Mouse (Mus musculus) MEL (cell line): ENCODE measurements around the gene Fam151a. TPM values are rescaled to one million over a fixed set of nuclear protein-coding genes. Genes with fewer than 3 reads are reported as not detected.

Experiments used
- DNase-seq: peaks from one replicate; pipeline ENCODE4 v3.0.0; 2011; ENCODE audit warnings: low read depth, low spot score
- H3K27ac ChIP-seq: 2 replicates; pipeline ENCODE4 v1.5.1; 2012; ENCODE audit warnings: low read depth, mild to moderate bottlenecking, control low read depth, low read length, moderate library complexity; ENCODE audit not compliant: control insufficient read depth
- H3K27me3 ChIP-seq, 2 experiments: fragments of 150-350 bp in 1 of 2; sonication (generic) in 1 of 2; 2 replicates each; pipeline ENCODE4 v1.6.1; 2012; ENCODE audit warnings: low read length in 2 of 2, mild to moderate bottlenecking in 2 of 2, improper control_type of control experiment in 1 of 2, moderate library complexity in 1 of 2; ENCODE audit not compliant: insufficient read depth in 2 of 2, control insufficient read depth in 1 of 2
- H3K36me3 ChIP-seq, 2 experiments: 2 replicates each; pipeline ENCODE4 v1.6.1; 2012 to 2014; ENCODE audit warnings: low read length in 2 of 2, improper control_type of control experiment in 1 of 2, inconsistent platforms in 1 of 2, mild to moderate bottlenecking in 1 of 2; ENCODE audit not compliant: insufficient read depth in 2 of 2, control insufficient read depth in 1 of 2
- H3K4me1 ChIP-seq, 2 experiments: fragments of 150-350 bp in 1 of 2; sonication (generic) in 1 of 2; 2 replicates each; pipeline ENCODE4 v1.6.1; 2012; ENCODE audit warnings: low read length in 2 of 2, improper control_type of control experiment in 1 of 2, mild to moderate bottlenecking in 1 of 2; ENCODE audit not compliant: insufficient read depth in 2 of 2, control insufficient read depth in 1 of 2
- H3K4me3 ChIP-seq, 2 experiments: fragments of 150-350 bp in 1 of 2; sonication (generic) in 1 of 2; 2 replicates each; pipeline ENCODE4 v1.5.1; 2012; ENCODE audit warnings: low read depth in 2 of 2, low read length in 2 of 2, mild to moderate bottlenecking in 2 of 2, moderate library complexity in 2 of 2, control low read depth in 1 of 2, improper control_type of control experiment in 1 of 2; ENCODE audit not compliant: control insufficient read depth in 1 of 2, insufficient read depth in 1 of 2
- H3K79me2 ChIP-seq: 2 replicates; pipeline ENCODE4 v1.6.1; 2012; ENCODE audit warnings: mild to moderate bottlenecking, low read length, moderate library complexity; ENCODE audit not compliant: control insufficient read depth, poor library complexity, insufficient read depth
- H3K9ac ChIP-seq: 2 replicates; pipeline ENCODE4 v1.6.1; 2012; ENCODE audit warnings: low read depth, mild to moderate bottlenecking, control low read depth, low read length, moderate library complexity; ENCODE audit not compliant: control insufficient read depth, poor library complexity, severe bottlenecking
- H3K9me3 ChIP-seq: fragments of 150-350 bp; sonication (generic); replicated peaks from 2 replicates; pipeline ENCODE4 v1.6.1; 2012; ENCODE audit warnings: mild to moderate bottlenecking, low read length, improper control_type of control experiment, moderate library complexity; ENCODE audit not compliant: insufficient read depth
- BHLHE40 ChIP-seq: IDR thresholded peaks from 2 replicates; pipeline ENCODE4 v1.6.1; 2012; ENCODE audit warnings: low read depth, mild to moderate bottlenecking, inconsistent platforms, low read length, improper control_type of control experiment, borderline replicate concordance
- CHD2 ChIP-seq: IDR thresholded peaks from 2 replicates; pipeline ENCODE4 v1.6.1; 2011; ENCODE audit warnings: low read length, improper control_type of control experiment
- CTCF ChIP-seq, 3 experiments: IDR thresholded peaks in 2 of 3; conservative IDR thresholded peaks in 1 of 3; 2 replicates each; pipeline ENCODE4 v1.5.1; 2011 to 2012; ENCODE audit warnings: low read length in 3 of 3, low read depth in 2 of 3, mild to moderate bottlenecking in 2 of 3, improper control_type of control experiment in 1 of 3, inconsistent platforms in 1 of 3, mixed read lengths in 1 of 3, moderate library complexity in 1 of 3; ENCODE audit not compliant: control insufficient read depth in 1 of 3, insufficient read depth in 1 of 3, poor library complexity in 1 of 3, severe bottlenecking in 1 of 3
- E2F4 ChIP-seq: IDR thresholded peaks from 2 replicates; pipeline ENCODE4 v1.6.1; 2011; ENCODE audit warnings: low read depth, low read length, improper control_type of control experiment, borderline replicate concordance
- GATA1 ChIP-seq: IDR thresholded peaks from 2 replicates; pipeline ENCODE4 v1.6.1; 2011; ENCODE audit warnings: low read depth, low read length, improper control_type of control experiment
- HCFC1 ChIP-seq: IDR thresholded peaks from 2 replicates; pipeline ENCODE4 v1.6.1; 2012; ENCODE audit warnings: low read depth, mild to moderate bottlenecking, inconsistent platforms, low read length, improper control_type of control experiment, moderate library complexity
- JUND ChIP-seq: IDR thresholded peaks from 2 replicates; pipeline ENCODE4 v1.6.1; 2011; ENCODE audit warnings: low read depth, mild to moderate bottlenecking, improper control_type of control experiment, low read length
- KAT2A ChIP-seq: conservative IDR thresholded peaks from 2 replicates; pipeline ENCODE4 v1.6.1; 2012; ENCODE audit warnings: low read depth, low read length, improper control_type of control experiment, inconsistent platforms
- MAFK ChIP-seq: IDR thresholded peaks from 2 replicates; pipeline ENCODE4 v1.6.1; 2011; ENCODE audit warnings: low read depth, mild to moderate bottlenecking, low read length, improper control_type of control experiment, borderline replicate concordance
- MXI1 ChIP-seq: IDR thresholded peaks from 2 replicates; pipeline ENCODE4 v1.6.1; 2011; ENCODE audit warnings: mild to moderate bottlenecking, low read depth, low read length, improper control_type of control experiment
- NRF1 ChIP-seq: IDR thresholded peaks from 2 replicates; pipeline ENCODE4 v1.6.1; 2014; ENCODE audit warnings: low read depth, mild to moderate bottlenecking, inconsistent platforms, low read length, improper control_type of control experiment, moderate library complexity; ENCODE audit not compliant: poor library complexity, insufficient read depth, severe bottlenecking
- POLR2A ChIP-seq, 2 experiments: IDR thresholded peaks; 2 replicates each; pipeline ENCODE4 v1.6.1; 2011 to 2012; ENCODE audit warnings: low read length in 2 of 2, mild to moderate bottlenecking in 2 of 2, control low read depth in 1 of 2, improper control_type of control experiment in 1 of 2, low read depth in 1 of 2, moderate library complexity in 1 of 2; ENCODE audit not compliant: control insufficient read depth in 1 of 2, insufficient read depth in 1 of 2, poor library complexity in 1 of 2
- POLR2AphosphoS2 ChIP-seq: IDR thresholded peaks from 2 replicates; pipeline ENCODE4 v1.6.1; 2011; ENCODE audit warnings: low read length, improper control_type of control experiment
- SMC3 ChIP-seq: IDR thresholded peaks from 2 replicates; pipeline ENCODE4 v1.6.1; 2011; ENCODE audit warnings: low read depth, low read length, improper control_type of control experiment
- ZC3H11A ChIP-seq: IDR thresholded peaks from 2 replicates; pipeline ENCODE4 v1.6.1; 2012; ENCODE audit warnings: low read depth, mild to moderate bottlenecking, inconsistent platforms, low read length, improper control_type of control experiment
- ZMIZ1 ChIP-seq: IDR thresholded peaks from 2 replicates; pipeline ENCODE4 v1.6.1; 2012; ENCODE audit warnings: low read depth, mild to moderate bottlenecking, inconsistent platforms, low read length, improper control_type of control experiment, moderate library complexity
- ZNF384 ChIP-seq: IDR thresholded peaks from 2 replicates; pipeline ENCODE4 v1.6.1; 2012; ENCODE audit warnings: low read depth, mild to moderate bottlenecking, inconsistent platforms, low read length, improper control_type of control experiment
- polyA plus RNA-seq, 2 experiments: library from polyadenylated mRNA; stranded (reverse) in 1 of 2; unstranded in 1 of 2; fragments of >175 nt in 1 of 2; fragments of >200 nt in 1 of 2; gene quantifications; 2 replicates each; pipeline versions ENCODE4 v1.2.1 to v1.2.4; 2012; ENCODE audit warnings: low replicate concordance in 2 of 2, low read depth in 1 of 2; ENCODE audit not compliant: insufficient read length in 2 of 2, insufficient read depth in 1 of 2, missing spikeins in 1 of 2
- total RNA-seq: library from RNA; depleted of rRNA; stranded (reverse); fragments of 300-350 nt; gene quantifications from 2 replicates; pipeline ENCODE4 v1.2.3, GENCODE M21; 2012

The Fam151a gene
- total and polyA plus RNA-seq, 3 experiments: 0.08 TPM; not detected in 2

- Histone ChIP-seq H3K4me1 (no peaks in the 10 kb centered on the region), H3K4me3 (no peak overlapping the region), H3K27me3 (peaks cover 0 to 2% of the 10 kb centered on the region in 2 experiments; a peak in 1 of 4 replicates), H3K9me3 (no peaks in the 10 kb centered on the region), H3K36me3 (no peaks in the 10 kb centered on the region), H3K79me2 (no peaks in the 10 kb centered on the region), H3K27ac (no peak overlapping the region), H3K9ac (no peak overlapping the region)
- TF ChIP-seq MAFK: no peak
- TF ChIP-seq POLR2AphosphoS2: no peak
- TF ChIP-seq ZC3H11A: no peak
- TF ChIP-seq KAT2A: no peak
- TF ChIP-seq ZNF384: no peak
- no peak for TF ChIP-seq POLR2A (IDR thresholded peaks at IDR 0.05; ENCODE audit: control insufficient read depth in 1 of 2, insufficient read depth in 1 of 2, low read depth in 1 of 2, low read length in 2 of 2, poor library complexity in 1 of 2)
- TF ChIP-seq GATA1: no peak
- TF ChIP-seq ZMIZ1: no peak
- no peak for TF ChIP-seq E2F4
- TF ChIP-seq BHLHE40: no peak
- DNase-seq: no peak
Observed at GRCm38 (mm10) chr4:106737904-106738303, 4.2 kb downstream of the Fam151a start.

- no peaks in the 10 kb centered on the region for H3K4me1 ChIP-seq
- no peak for DNase-seq
- H3K79me2 ChIP-seq: no peaks in the 10 kb centered on the region
- H3K4me3 ChIP-seq: no peak overlapping the region
- H3K27ac ChIP-seq: no peak overlapping the region
- H3K9ac ChIP-seq: no peak overlapping the region
- H3K27me3 ChIP-seq: no peaks in the 10 kb centered on the region
- no peaks in the 10 kb centered on the region for H3K36me3 ChIP-seq
- H3K9me3 ChIP-seq: no peaks in the 10 kb centered on the region
- TF ChIP-seq CTCF (IDR thresholded peaks at IDR 0.05 in 2 of 3, conservative IDR thresholded peaks at IDR 0.05 in 1 of 3; ENCODE audit: control insufficient read depth in 1 of 3, insufficient read depth in 1 of 3, low read depth in 2 of 3, low read length in 3 of 3, poor library complexity in 1 of 3, severe bottlenecking in 1 of 3): no peak
- TF ChIP-seq HCFC1: no peak
- no peak for TF ChIP-seq KAT2A
- no peak for TF ChIP-seq JUND
- no peak for TF ChIP-seq NRF1
- TF ChIP-seq CHD2: no peak
- TF ChIP-seq SMC3: no peak
- TF ChIP-seq ZNF384: no peak
- no peak for TF ChIP-seq ZC3H11A
- TF ChIP-seq MXI1: no peak
- TF ChIP-seq MAFK: no peak
Observed at GRCm38 (mm10) chr4:106745862-106746261, 12.2 kb downstream of the Fam151a start.
